Mouse (Mus musculus) forebrain, embryonic 16.5 days (tissue): ENCODE results near the gene Paqr4. TPM values are rescaled to one million over a fixed set of nuclear protein-coding genes. Genes with fewer than 3 reads are reported as not detected.

Experiments used
- ATAC-seq: fragments of 200-750 bp; cut with Nextera tagmentation; 2 replicates; pipeline ENCODE4 v1.8.0; 2017; ENCODE audit warnings: mild to moderate bottlenecking, moderate library complexity
- H3K27ac ChIP-seq: fragments of 300-500 bp; sonication (generic); 2 replicates; pipeline ENCODE4 v1.5.1; 2014; ENCODE audit warnings: low read length, control low read depth
- H3K27me3 ChIP-seq: fragments of 300-500 bp; sonication (generic); replicated peaks from 2 replicates; pipeline ENCODE4 v1.6.1; 2014; ENCODE audit warnings: low read length; ENCODE audit not compliant: control insufficient read depth, insufficient read depth
- H3K36me3 ChIP-seq: fragments of 300-500 bp; sonication (generic); 2 replicates; pipeline ENCODE4 v1.6.1; 2014; ENCODE audit not compliant: control insufficient read depth, insufficient read depth
- H3K4me1 ChIP-seq: fragments of 300-500 bp; sonication (generic); replicated peaks from 2 replicates; pipeline ENCODE4 v1.6.1; 2014; ENCODE audit warnings: low read length; ENCODE audit not compliant: control insufficient read depth, insufficient read depth
- H3K4me2 ChIP-seq: fragments of 300-500 bp; sonication (generic); 2 replicates; pipeline ENCODE4 v1.6.1; 2014; ENCODE audit warnings: mild to moderate bottlenecking, low read length, control low read depth
- H3K4me3 ChIP-seq: fragments of 300-500 bp; sonication (generic); replicated peaks from 2 replicates; pipeline ENCODE4 v1.5.1; 2014; ENCODE audit warnings: mild to moderate bottlenecking, low read length, control low read depth
- H3K9ac ChIP-seq: fragments of 300-500 bp; sonication (generic); replicated peaks from 2 replicates; pipeline ENCODE4 v1.6.1; 2014; ENCODE audit warnings: low read depth, low read length, control low read depth
- H3K9me3 ChIP-seq: fragments of 300-500 bp; sonication (generic); 2 replicates; pipeline ENCODE4 v1.6.1; 2016; ENCODE audit warnings: low read length; ENCODE audit not compliant: control insufficient read depth
- WGBS: fragments of 180-500 bp; shearing (Covaris S2); extraction: QIAGEN DNeasy Blood & Tissue Kit; methylation state at CpG from one replicate; pipeline ENCODE4 v1.1.7; 2014; 5-methylcytosine and 5-hydroxymethylcytosine counted together
- polyA plus RNA-seq: library from polyadenylated mRNA; unstranded; fragments of >200 nt; fragmentation: Nextera tagmentation; extraction: Ambion mirVana; gene quantifications from 2 replicates; pipeline ENCODE4 v1.2.1, GENCODE M21; 2015

Gene Paqr4
- polyA plus RNA-seq, 1 experiment from 2014 or later: 45.6 TPM

- Histone ChIP-seq H3K36me3 (peaks cover 42% of the 10 kb centered on the region), H3K4me1 (0 out of 2 replicates have a peak, but pooled peaks cover 3% of the 10 kb centered on the region), H3K27ac (no peak overlapping the region), H3K4me2 (no peak overlapping the region), H3K9ac (no peak overlapping the region), H3K27me3 (no peaks in the 10 kb centered on the region), H3K9me3 (no peaks in the 10 kb centered on the region), H3K4me3 (no peak overlapping the region)
- ATAC-seq: no peak
- 70% methylated on average over 8 of the region's 8 CpGs for WGBS
Measured at GRCm38 (mm10) chr17:23758801-23759200, 18.1 kb upstream of the Paqr4 start.

DNA sequence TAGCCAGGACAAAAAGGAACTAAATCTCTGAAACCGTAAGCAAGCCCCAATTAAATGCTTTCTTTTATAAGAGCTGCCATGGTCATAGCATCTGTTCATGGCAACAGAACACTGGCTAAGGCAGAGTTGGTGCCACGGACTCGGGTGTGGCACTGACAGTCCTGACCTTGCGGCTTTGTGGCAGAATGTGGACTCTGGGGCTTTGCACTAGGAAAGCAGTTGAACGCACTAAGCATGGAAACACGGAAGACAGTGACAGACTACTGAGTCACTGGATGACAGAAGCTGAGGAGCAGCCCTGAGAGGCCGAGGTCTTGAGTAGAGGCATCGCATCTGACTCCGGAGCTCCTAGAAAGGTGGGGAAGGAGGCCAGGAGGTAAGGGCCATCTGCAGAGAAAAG lies 16.9 kb upstream of the Paqr4 start:
- Histone ChIP-seq H3K36me3 (peaks cover 51% of the 10 kb centered on the region), H3K4me1 (no peaks in the 10 kb centered on the region), H3K4me2 (no peak overlapping the region), H3K27ac (no peak overlapping the region), H3K9ac (no peak overlapping the region), H3K27me3 (no peaks in the 10 kb centered on the region), H3K9me3 (no peaks in the 10 kb centered on the region), H3K4me3 (no peak overlapping the region)
- no peak for ATAC-seq
- 96% methylated on average over 9 of the region's 9 CpGs for whole genome bisulfite sequencing

DNA sequence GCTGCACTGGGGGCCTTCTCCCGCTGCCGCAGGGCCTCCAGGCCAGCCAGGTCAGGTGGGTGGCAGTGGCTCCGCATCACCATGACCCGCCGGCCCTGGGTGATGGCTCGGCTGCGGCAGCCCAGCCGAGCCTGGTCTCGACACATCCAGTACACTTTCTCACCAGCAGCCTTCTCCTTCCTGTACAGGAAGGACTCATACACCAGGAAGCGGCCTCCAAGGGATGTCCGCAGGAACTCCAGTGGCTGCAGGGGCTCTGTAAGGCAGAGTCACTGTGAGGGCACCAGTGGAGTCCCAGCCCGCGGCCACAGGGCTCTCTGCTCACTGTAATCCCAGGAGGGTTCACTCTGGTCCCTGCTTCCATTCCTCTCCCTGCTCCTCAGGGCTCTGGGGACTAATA lies 15.0 kb upstream of the Paqr4 start:
- Histone ChIP-seq H3K27ac (no peak overlapping the region), H3K9me3 (no peaks in the 10 kb centered on the region), H3K4me1 (no peaks in the 10 kb centered on the region), H3K27me3 (no peaks in the 10 kb centered on the region), H3K4me3 (no peak overlapping the region), H3K9ac (no peak overlapping the region), H3K36me3 (peaks cover 61% of the 10 kb centered on the region), H3K4me2 (no peak overlapping the region)
- WGBS: 93% methylated on average over 13 of the region's 13 CpGs
- ATAC-seq: no peak

DNA sequence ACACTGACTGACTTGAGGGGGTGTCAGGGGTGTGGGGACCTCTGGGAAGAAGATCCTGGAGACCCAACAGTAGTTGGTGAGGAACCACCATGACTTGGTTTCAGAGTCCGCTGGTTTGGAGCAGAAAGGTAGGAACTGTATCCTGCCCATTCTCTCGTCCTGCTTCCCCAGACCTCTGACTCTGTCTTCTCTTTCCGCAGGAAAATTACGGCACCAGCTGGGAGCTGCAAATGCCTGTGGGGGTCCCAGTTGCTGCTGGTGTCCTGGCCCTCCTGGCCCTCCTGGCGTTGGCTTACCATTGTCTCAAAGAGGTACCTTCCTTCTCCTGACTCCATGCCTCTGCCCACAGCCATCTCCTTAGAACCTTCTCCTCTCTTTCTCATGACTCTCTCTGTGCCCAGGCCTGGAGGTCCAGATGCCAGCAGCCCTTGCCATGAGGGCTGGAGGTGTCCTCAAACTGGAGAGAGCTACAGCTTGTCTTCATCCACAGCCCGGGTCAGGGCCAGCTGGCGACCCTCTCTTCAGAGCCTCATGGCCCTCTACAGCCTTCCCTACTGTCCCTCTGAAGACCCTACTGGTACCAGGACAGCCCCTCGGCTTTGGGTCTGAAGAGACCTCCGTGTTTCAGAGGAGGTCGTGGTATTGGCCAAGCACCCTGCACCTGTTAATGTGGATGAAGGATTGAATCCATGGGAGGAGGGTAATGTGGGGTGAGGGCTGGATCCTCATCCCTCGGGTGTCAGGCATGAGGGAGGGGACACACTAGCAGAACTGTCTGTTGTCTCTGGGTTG lies 8.9 kb upstream of the Paqr4 start:
- Histone ChIP-seq H3K9me3 (no peaks in the 10 kb centered on the region), H3K27ac (no peak overlapping the region), H3K4me1 (peaks cover 14% of the 10 kb centered on the region), H3K9ac (no peak overlapping the region), H3K4me2 (no peak overlapping the region), H3K27me3 (peaks cover 18% of the 10 kb centered on the region), H3K36me3 (peaks cover 21% of the 10 kb centered on the region), H3K4me3 (no peak overlapping the region)
- no peak for ATAC-seq
- WGBS: 79% methylated on average over 11 of the region's 11 CpGs

DNA sequence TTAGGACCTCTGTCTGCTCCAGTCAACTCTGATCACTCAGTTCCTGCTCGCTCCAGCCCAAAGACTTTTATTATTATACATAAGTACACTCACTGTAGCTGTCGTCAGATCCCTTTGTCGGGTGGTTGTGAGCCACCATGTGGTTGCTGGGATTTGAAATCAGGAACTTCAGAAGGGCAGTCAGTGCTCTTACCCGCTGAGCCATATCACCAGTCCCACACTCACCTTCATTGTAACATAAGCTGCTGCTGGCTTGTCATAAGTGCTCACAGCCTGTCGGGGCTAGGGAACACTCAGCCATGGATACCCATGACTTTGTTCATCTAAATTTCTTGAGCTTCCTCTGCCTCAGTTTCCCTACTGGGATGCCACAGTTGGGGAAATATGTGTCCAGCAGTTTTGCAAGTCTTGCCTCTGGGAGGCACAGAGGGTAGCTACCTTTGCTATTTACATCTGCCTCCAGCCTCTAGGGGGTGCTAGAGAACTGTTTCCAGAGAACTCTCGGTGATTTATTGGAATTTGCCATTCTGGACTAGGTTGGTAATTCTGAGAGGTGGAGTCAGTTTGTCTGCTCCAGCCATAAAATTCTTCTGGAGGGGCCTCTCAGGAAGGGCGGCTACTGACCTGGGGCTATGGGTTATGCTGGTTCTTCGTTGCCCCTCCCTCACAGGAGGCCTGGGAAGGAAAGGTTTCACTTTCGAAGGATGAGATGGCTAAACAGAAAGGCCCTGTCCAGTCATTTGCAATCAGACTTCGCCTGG lies 8.1 kb upstream of the Paqr4 start:
- H3K4me2 ChIP-seq: no peak overlapping the region
- no peaks in the 10 kb centered on the region for H3K9me3 ChIP-seq
- no peak overlapping the region for H3K4me3 ChIP-seq
- WGBS: 38% methylated on average over 10 of the region's 10 CpGs
- peaks cover 24% of the 10 kb centered on the region for H3K27me3 ChIP-seq
- no peak overlapping the region for H3K27ac ChIP-seq
- H3K9ac ChIP-seq: no peak overlapping the region
- peaks cover 14% of the 10 kb centered on the region for H3K4me1 ChIP-seq
- ATAC-seq: no peak
- H3K36me3 ChIP-seq: peaks cover 19% of the 10 kb centered on the region

DNA sequence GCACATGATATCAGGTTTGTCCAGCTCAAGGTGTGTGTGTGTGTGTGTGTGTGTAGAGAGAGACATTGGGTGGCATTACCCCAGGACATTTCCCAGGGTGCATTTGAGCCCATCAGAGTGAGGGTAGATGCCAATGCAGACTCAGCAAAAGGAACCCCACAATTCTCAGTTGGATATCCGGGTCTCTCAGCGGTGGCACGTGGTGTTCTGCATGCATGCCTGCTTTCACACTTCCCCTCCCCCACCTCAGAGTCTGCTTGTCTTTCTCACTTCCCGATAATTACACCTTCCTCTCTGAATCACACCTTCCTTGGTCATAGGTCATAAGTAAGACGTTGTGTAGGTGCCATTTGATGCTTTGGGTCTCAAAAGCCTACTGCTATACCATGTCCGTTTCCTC lies 7.4 kb upstream of the Paqr4 start:
- 49% methylated on average over 6 of the region's 6 CpGs for WGBS

DNA sequence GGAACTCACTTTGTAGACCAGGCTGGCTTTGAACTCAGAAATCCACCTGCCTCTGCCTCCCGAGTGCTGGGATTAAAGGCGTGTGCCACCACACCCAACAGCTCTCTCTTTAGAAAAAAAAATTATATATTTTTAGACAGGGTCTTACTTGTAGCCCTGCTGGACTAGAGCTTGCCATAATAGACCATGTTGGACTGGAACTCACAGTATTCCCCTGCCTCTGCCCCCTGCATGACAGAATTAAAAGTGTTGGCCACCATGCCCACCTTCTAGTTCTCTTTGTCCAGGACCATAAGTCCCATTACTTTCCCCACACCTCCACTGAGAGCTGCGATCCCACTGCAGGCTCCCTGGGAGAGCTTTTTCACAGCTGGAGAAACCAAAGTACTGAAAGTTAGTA lies 6.8 kb upstream of the Paqr4 start:
- Histone ChIP-seq H3K9ac (no peak overlapping the region), H3K4me2 (no peak overlapping the region), H3K4me1 (peaks cover 15% of the 10 kb centered on the region), H3K4me3 (no peak overlapping the region), H3K27me3 (peaks cover 37% of the 10 kb centered on the region), H3K36me3 (peaks cover 9% of the 10 kb centered on the region), H3K27ac (no peak overlapping the region), H3K9me3 (no peaks in the 10 kb centered on the region)
- 82% methylated on average over 3 of the region's 3 CpGs for WGBS
- ATAC-seq: no peak

More for the DNA sequence above, 7.4 kb upstream of the Paqr4 start:
- Histone ChIP-seq H3K9me3 (no peaks in the 10 kb centered on the region), H3K9ac (no peak overlapping the region), H3K27me3 (peaks cover 31% of the 10 kb centered on the region), H3K4me1 (peaks cover 14% of the 10 kb centered on the region), H3K36me3 (peaks cover 14% of the 10 kb centered on the region), H3K4me2 (no peak overlapping the region), H3K27ac (no peak overlapping the region), H3K4me3 (no peak overlapping the region)
- ATAC-seq: no peak

DNA sequence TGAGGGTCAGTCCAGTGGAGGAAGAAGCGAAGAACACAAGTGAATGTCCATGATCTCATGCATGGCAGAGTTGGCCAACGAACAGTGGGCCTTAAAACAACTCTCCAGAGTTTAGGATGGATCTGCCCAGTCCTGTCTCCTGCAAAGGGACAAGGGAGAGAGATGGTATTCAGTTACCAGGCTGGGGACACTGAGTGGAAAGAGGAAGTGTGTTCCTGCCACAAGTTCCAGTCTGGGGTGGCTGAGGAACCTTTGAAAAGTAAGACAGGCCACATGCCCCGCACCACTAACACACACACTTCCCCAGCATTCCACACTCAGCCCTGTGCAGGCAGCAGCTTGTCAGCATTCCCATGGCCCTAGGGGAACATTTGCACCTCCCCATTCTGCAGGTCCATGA lies 6.1 kb upstream of the Paqr4 start:
- Histone ChIP-seq H3K27ac (no peak overlapping the region), H3K4me3 (no peak overlapping the region), H3K9ac (no peak overlapping the region), H3K36me3 (0 out of 2 replicates have a peak, but pooled peaks cover 5% of the 10 kb centered on the region), H3K4me1 (peaks cover 20% of the 10 kb centered on the region), H3K9me3 (no peaks in the 10 kb centered on the region), H3K4me2 (no peak overlapping the region), H3K27me3 (peaks cover 44% of the 10 kb centered on the region)
- ATAC-seq: no peak
- 85% methylated on average over 3 of the region's 3 CpGs for WGBS

DNA sequence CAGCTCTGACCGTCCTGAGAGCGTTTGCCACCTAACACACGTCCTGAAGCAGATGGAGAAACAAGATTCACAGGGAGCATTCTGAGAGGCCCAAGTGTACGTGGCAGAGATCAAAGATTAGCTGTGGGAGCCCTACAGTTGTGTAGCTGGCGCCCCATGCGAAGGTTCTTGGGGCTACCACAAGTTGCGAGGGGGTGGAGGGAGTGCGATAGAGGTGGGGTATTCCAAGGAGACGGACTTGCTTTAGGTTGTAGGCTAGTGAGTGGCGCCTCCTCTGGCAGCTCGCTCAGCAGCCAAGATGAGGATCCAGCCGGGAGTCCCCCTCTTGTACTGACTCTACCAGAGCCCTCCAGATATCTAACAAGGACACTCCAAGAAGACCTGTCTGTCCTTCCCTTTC lies 5.6 kb upstream of the Paqr4 start:
- Histone ChIP-seq H3K9ac (no peak overlapping the region), H3K4me2 (peak overlapping the region; percentile 68), H3K4me3 (peak overlapping the region; percentile 46), H3K4me1 (peaks cover 20% of the 10 kb centered on the region), H3K27me3 (peaks cover 49% of the 10 kb centered on the region), H3K36me3 (0 out of 2 replicates have a peak, but pooled peaks cover 2% of the 10 kb centered on the region), H3K27ac (no peak overlapping the region), H3K9me3 (no peaks in the 10 kb centered on the region)
- 1% methylated on average over 12 of the region's 12 CpGs for WGBS
- no peak for ATAC-seq
